Mouse (Mus musculus) forebrain, embryonic 11.5 days (tissue): ENCODE measurements around the gene Arhgef16. TPM values are rescaled to one million over a fixed set of nuclear protein-coding genes. Genes with fewer than 3 reads are reported as not detected.

Experiments used
- ATAC-seq: fragments of 200-750 bp; cut with Nextera tagmentation; replicated peaks from 2 replicates; pipeline ENCODE4 v1.8.0; 2017; ENCODE audit warnings: moderate TSS enrichment; ENCODE audit not compliant: low FRiP score
- DNase-seq: peaks from one replicate; pipeline ENCODE4 v3.0.0-alpha.2; 2017; ENCODE audit warnings: low spot score
- H3K27ac ChIP-seq: fragments of 300-500 bp; sonication (generic); 2 replicates; pipeline ENCODE4 v1.5.1; 2014; ENCODE audit warnings: low read depth, low read length
- H3K27me3 ChIP-seq: fragments of 300-500 bp; sonication (generic); 2 replicates; pipeline ENCODE4 v1.6.1; 2014; ENCODE audit warnings: mild to moderate bottlenecking, low read length, mixed read lengths; ENCODE audit not compliant: control insufficient read depth, insufficient read depth
- H3K36me3 ChIP-seq: fragments of 300-500 bp; sonication (generic); 2 replicates; pipeline ENCODE4 v1.6.1; 2014; ENCODE audit warnings: mild to moderate bottlenecking, low read length, moderate library complexity, mixed read lengths; ENCODE audit not compliant: control insufficient read depth, insufficient read depth
- H3K4me1 ChIP-seq: fragments of 300-500 bp; sonication (generic); replicated peaks from 2 replicates; pipeline ENCODE4 v1.6.1; 2014; ENCODE audit warnings: low read length, mixed read lengths; ENCODE audit not compliant: control insufficient read depth, insufficient read depth
- H3K4me2 ChIP-seq: fragments of 300-500 bp; sonication (generic); 2 replicates; pipeline ENCODE4 v1.6.1; 2014; ENCODE audit warnings: low read depth, mild to moderate bottlenecking, low read length, moderate library complexity, mixed read lengths; ENCODE audit not compliant: severe bottlenecking
- H3K4me3 ChIP-seq: fragments of 300-500 bp; sonication (generic); 2 replicates; pipeline ENCODE4 v1.5.1; 2014; ENCODE audit warnings: low read depth, low read length
- H3K9ac ChIP-seq: fragments of 300-500 bp; sonication (generic); 2 replicates; pipeline ENCODE4 v1.6.1; 2014; ENCODE audit warnings: low read length
- H3K9me3 ChIP-seq: fragments of 300-500 bp; sonication (generic); 2 replicates; pipeline ENCODE4 v1.6.1; 2016; ENCODE audit warnings: low read length, mixed read lengths; ENCODE audit not compliant: control insufficient read depth
- WGBS: fragments of 180-500 bp; shearing (Covaris S2); extraction: QIAGEN DNeasy Blood & Tissue Kit; methylation state at CpG from one replicate; pipeline ENCODE4 v1.1.7; 2014; 5-methylcytosine and 5-hydroxymethylcytosine counted together
- polyA plus RNA-seq: library from polyadenylated mRNA; unstranded; fragments of >200 nt; fragmentation: Nextera tagmentation; extraction: Ambion mirVana; gene quantifications from 2 replicates; pipeline ENCODE4 v1.2.1, GENCODE M21; 2014

The Arhgef16 gene
- polyA plus RNA-seq, 1 experiment from 2014 or later, result 0.90 TPM

DNA sequence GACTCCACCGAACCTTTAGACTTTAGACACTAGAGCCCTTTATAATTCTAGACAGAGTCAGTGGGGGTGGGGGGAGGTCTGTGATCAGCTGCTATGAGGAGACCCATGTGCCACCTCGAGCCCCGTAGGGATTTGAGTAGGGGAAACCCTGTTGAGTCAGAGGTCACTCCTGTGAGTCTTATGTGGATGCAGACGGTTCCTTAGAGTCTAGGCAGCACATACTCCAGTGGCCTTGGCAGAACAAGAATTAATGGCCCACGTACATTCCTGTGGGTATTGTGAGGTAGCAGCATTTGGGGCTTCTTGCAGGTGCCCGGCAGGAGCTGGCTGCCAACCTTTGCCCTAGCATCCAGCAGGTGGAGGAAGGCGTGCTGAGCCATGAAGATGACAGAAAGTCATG, 70.1 kb downstream of the Arhgef16 start:
- DNase-seq (no peak), ATAC-seq (no peak)
- H3K4me2 ChIP-seq, result no peak overlapping the region
- H3K4me3 ChIP-seq, result no peak overlapping the region
- no peaks in the 10 kb centered on the region for H3K4me1 ChIP-seq
- no peak overlapping the region for H3K9ac ChIP-seq
- H3K36me3 ChIP-seq, result no peaks in the 10 kb centered on the region
- WGBS, result 87% methylated on average over 7 of the region's 7 CpGs
- no peaks in the 10 kb centered on the region for H3K9me3 ChIP-seq
- no peak overlapping the region for H3K27ac ChIP-seq
- no peaks in the 10 kb centered on the region for H3K27me3 ChIP-seq

DNA sequence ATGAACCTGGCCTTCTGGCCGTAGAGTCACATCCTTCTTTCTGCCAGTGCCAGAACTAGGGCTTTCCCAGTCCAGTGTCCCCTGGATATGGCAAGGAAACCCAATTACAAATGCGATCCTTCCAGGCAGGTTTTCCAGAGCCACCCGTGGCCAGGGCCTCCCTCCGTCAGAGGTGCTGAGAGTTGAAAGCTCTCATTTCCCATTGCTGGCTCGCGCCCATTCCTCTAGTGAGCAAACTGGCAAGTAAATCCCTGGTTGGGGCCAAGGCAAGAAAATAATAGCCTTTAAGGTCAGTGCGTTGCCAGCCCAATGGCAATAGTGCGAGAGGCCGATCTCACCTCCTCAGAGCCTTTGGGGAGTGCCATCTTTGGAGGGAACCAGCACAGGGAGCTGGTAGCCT, 71.9 kb downstream of the Arhgef16 start:
- no peak for ATAC-seq
- no peaks in the 10 kb centered on the region for H3K4me1 ChIP-seq

More for the DNA sequence above, 71.9 kb downstream of the Arhgef16 start:
- H3K9me3 ChIP-seq, result no peaks in the 10 kb centered on the region
- H3K27me3 ChIP-seq, result no peaks in the 10 kb centered on the region
- DNase-seq, result no peak
- H3K27ac ChIP-seq, result no peak overlapping the region
- 94% methylated on average over 9 of the region's 9 CpGs for WGBS
- H3K36me3 ChIP-seq, result no peaks in the 10 kb centered on the region
- H3K4me2 ChIP-seq, result no peak overlapping the region
- H3K9ac ChIP-seq, result no peak overlapping the region
- H3K4me3 ChIP-seq, result no peak overlapping the region

Other genes starting within 250 kb of the Arhgef16 start
- 6.6 and 11.6 TPM in 2 replicates for gene Trp73, start 161.5 kb downstream of the Arhgef16 start, polyA plus RNA-seq
- gene Wrap73, start 159.3 kb downstream of the Arhgef16 start, polyA plus RNA-seq, result 44.5 and 52.4 TPM in 2 replicates
- 126 and 135 TPM in 2 replicates for gene Tprgl, start 141.0 kb downstream of the Arhgef16 start, polyA plus RNA-seq
- 23.9 and 25.7 TPM in 2 replicates for gene Megf6, start 130.9 kb downstream of the Arhgef16 start, polyA plus RNA-seq
- not detected in 2 replicates for gene B230104I21Rik, start 34.5 kb upstream of the Arhgef16 start, polyA plus RNA-seq